Mouse (Mus musculus): ENCODE results near the gene Rbm15. TPM values are rescaled to one million over a fixed set of nuclear protein-coding genes. Genes with fewer than 3 reads are reported as not detected.

Gene Rbm15
- polyA plus RNA-seq (2012; rRNA removed): 5.2 and 8.3 TPM in 2 replicates

DNA sequence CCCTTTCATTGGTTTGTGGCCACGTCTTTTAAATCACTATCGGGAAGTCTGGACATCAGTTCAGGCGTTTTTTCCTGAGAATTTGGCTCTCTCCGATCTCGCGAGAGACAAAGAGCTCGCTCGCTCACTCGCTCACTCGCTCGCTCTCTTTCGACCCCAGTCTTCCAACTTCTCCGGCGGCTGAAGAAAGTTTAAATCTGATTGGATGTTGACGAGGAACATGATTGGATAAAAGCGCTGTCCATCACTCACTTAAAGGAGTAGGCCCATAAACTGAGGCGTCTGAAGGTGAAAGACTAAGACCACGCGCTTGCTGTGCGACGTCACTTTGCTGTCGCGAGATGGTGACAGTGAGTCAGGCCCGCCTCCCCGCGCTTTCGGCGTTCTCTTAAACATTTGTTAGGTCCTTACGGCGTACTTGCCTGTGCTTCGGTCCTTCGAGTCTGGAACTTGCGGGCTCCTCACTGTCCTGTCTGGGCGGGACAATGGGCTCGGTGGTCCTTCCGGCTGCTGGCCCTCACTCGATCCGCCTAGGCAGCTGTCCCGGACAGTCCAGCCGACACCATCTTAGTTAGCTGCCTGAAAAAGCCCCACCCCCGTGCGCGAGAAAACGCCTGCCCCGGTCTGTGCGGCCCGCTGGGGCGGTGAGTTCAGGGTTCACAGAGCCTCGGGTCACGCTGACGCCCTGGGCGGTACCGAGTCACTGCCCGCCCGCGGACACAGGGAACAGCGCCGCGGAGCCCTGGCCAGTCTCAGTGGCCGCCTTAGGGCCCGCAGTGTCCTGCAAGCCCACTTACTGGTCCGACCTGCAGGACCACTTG lies at the start of gene Rbm15:
Rbm15 (minus strand) TSS at position 293 of the 821 bp plus-strand sequence.
- peak; percentile 27; the same call in 1 of the 2 replicates for TF ChIP-seq POLR2A (IDR thresholded peaks at IDR 0.05; ENCODE audit: borderline replicate concordance, extremely low read depth, insufficient read depth, insufficient read length, poor library complexity, severe bottlenecking)
- TF ChIP-seq CTCF (IDR thresholded peaks at IDR 0.05; ENCODE audit: borderline replicate concordance, extremely low read depth, insufficient read depth, insufficient read length): no peak
- peak; percentile 100 for DNase-seq (ENCODE audit: low read depth)

DNA sequence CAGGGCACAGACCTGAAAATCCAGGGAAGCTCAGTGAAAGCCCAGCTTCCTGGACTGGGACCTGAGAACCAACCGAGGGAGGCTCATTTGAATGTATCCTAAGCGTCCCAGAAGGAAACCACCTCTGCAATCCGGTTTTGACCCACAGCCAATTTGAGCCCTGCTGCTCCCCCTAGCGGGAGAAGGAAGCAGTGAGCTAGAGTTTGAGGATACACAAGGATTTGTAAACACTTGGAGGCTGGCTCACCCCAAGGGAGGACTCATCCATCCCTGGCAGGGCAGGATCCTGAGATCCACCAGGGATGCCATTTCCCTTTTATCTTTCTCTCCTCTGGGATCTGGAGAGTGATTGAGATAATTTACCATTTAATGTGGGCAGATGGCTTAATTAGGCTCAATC lies 45.9 kb upstream of the Rbm15 start:
- DNase-seq (ENCODE audit: low read depth): peak; percentile 65
- TF ChIP-seq POLR2A (IDR thresholded peaks at IDR 0.05; ENCODE audit: borderline replicate concordance, extremely low read depth, insufficient read depth, insufficient read length, poor library complexity, severe bottlenecking) (no peak), CTCF (IDR thresholded peaks at IDR 0.05; ENCODE audit: borderline replicate concordance, extremely low read depth, insufficient read depth, insufficient read length) (peak; percentile 72)

DNA sequence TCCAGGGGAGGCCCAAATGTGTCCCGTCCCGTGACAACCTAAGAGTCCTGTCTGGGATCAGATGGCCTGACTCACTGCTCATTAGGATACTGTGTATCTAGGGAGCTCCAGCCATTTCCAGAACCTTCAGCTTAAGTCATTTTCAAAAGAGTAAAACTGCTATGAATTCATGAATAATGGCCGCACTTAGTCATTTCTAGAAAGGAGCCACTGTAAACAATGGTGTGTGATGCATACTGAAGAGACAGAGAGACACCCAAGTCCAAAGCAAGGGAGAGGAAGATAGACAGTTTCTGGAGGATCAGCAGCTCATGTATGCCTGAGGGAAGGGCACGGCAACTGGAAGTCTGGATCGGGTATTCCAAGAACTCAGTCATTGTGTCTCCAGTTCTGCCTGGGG lies 45.2 kb upstream of the Rbm15 start:
- no peak for DNase-seq (ENCODE audit: low read depth)
- TF ChIP-seq POLR2A (IDR thresholded peaks at IDR 0.05; ENCODE audit: borderline replicate concordance, extremely low read depth, insufficient read depth, insufficient read length, poor library complexity, severe bottlenecking) (no peak), CTCF (IDR thresholded peaks at IDR 0.05; ENCODE audit: borderline replicate concordance, extremely low read depth, insufficient read depth, insufficient read length) (no peak)

DNA sequence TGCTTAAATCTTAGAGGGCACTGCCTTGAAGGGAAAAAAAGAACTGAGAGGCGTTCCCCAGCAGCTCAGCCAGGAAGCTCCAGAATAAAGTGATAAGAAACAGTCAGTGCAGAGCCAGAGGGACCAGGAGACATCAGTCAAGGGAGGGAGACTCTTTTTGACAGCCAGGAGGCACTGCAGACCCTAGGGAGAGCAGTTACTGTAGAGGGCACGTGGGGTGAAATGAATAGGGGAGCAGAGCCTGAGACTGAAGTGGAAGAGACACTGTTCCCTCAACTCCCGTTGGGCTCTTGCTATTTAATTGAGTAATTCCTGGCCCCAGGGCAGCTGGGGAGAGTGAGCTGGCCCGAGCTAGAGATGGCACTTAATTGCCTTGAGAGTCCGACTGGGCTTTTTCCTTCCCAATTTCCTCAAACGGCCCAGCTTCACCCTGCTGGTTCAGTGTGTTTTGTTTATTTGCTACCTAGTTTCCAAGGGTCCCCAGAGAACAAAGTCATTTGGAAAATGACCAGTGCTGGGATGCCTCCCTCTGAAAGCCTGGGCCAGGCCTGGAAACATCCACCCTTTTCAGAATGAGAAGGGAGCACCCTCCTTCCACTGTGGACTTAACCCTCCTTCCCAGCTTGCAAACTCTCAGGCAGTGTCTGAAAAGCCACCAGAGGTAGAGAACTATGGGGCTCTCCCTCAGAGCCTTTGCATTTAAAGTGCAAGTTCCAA lies 41.6 kb upstream of the Rbm15 start:
- peak; percentile 30; the same call in 1 of the 2 replicates for TF ChIP-seq CTCF (IDR thresholded peaks at IDR 0.05; ENCODE audit: borderline replicate concordance, extremely low read depth, insufficient read depth, insufficient read length)
- TF ChIP-seq POLR2A (IDR thresholded peaks at IDR 0.05; ENCODE audit: borderline replicate concordance, extremely low read depth, insufficient read depth, insufficient read length, poor library complexity, severe bottlenecking): no peak
- DNase-seq (ENCODE audit: low read depth): peak; percentile 33

DNA sequence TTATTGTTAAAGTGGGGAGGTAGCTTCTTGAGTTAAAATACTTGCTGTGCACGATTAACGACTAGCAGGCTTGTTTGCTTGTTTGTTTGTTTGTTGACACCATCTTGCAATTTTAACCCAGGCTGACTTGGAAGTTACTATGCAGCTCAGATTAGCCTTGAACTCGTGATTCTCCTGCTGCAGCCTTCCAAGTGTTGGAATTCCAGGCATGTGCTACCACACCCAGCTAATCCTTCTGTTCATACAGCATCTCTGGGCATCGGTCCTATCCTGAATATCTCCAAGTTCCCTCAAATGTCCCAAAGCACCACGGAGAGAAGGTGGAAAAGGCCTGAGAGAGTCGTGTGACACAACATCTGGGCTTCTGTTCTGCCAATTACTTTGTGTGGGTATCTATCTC lies 35.7 kb upstream of the Rbm15 start:
- TF ChIP-seq POLR2A (IDR thresholded peaks at IDR 0.05; ENCODE audit: borderline replicate concordance, extremely low read depth, insufficient read depth, insufficient read length, poor library complexity, severe bottlenecking) (no peak), CTCF (IDR thresholded peaks at IDR 0.05; ENCODE audit: borderline replicate concordance, extremely low read depth, insufficient read depth, insufficient read length) (no peak)
- no peak for DNase-seq (ENCODE audit: low read depth)

DNA sequence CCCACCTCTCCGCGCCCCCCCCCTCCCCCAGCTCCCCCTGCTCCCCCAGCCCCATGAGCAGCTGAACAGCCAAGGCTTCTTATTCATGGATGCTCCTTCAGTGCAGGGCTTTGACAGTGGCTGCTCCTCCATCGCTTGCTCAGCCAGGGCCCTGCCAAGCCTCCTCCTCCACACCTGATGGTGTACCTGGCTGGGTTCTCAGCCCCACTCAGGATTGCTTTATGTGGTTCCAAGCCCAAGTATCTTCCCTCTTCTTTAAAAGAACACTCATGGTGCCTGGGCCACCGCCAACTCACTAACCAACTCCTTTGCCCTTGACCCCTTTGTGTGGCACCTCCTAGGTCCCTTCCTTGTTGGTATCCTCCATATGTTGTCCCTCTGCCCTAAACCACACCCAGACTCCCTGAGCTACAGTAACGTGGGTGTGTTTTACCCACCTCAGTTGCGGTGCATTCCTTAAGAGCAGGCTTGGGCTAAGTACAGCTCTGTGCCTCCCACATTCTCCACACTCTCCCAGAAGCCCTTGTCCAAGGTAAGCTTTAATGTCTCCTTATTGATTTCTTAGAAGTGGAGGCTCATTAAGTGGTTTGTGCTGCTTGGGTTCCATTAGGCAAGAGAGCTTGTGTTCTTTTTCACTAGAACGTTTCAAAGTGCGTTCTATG lies 34.6 kb upstream of the Rbm15 start:
- no peak for DNase-seq (ENCODE audit: low read depth)
- no peak for TF ChIP-seq POLR2A (IDR thresholded peaks at IDR 0.05; ENCODE audit: borderline replicate concordance, extremely low read depth, insufficient read depth, insufficient read length, poor library complexity, severe bottlenecking)
- TF ChIP-seq CTCF (IDR thresholded peaks at IDR 0.05; ENCODE audit: borderline replicate concordance, extremely low read depth, insufficient read depth, insufficient read length): no peak

DNA sequence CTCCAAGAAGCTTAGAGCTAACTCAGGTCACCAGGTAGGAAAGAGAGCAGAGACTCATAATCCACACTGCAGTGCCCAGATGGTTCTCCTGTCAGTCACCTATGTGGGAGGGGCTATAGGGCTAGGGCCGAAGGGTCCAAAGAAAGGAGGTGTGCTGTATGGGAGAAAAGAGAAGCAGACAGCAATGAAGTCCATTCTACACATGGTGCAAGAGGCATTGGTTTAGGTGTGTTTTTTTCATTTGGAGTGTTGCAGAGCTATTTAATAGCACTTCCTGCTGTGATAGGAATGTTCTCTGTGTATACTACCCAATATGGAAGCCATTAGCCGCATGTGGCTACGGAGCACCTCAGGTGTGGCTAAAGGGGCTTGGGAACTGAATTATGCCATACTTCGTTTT lies 31.9 kb upstream of the Rbm15 start:
- TF ChIP-seq CTCF (IDR thresholded peaks at IDR 0.05; ENCODE audit: borderline replicate concordance, extremely low read depth, insufficient read depth, insufficient read length): no peak
- no peak for TF ChIP-seq POLR2A (IDR thresholded peaks at IDR 0.05; ENCODE audit: borderline replicate concordance, extremely low read depth, insufficient read depth, insufficient read length, poor library complexity, severe bottlenecking)
- DNase-seq (ENCODE audit: low read depth): no peak

DNA sequence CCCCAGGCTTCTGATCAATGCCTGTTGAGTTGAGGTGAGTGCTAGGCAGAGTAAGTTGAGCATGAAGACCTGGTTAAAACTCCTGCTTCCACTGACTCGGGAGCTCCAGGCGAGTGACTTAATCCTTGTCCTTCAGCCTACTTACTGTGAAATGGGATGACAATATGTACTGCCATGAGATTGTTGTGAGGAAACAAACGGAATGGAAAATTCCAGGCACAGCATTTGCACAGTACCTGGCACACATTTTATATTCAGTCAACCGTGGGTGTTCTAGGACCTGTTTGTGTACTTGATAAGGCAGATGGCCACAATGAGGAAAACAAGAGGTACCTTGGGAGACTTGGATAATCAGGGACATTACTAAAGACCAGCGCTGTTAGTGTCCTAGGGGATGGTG lies 29.9 kb upstream of the Rbm15 start:
- no peak for DNase-seq (ENCODE audit: low read depth)
- TF ChIP-seq POLR2A (IDR thresholded peaks at IDR 0.05; ENCODE audit: borderline replicate concordance, extremely low read depth, insufficient read depth, insufficient read length, poor library complexity, severe bottlenecking) (no peak), CTCF (IDR thresholded peaks at IDR 0.05; ENCODE audit: borderline replicate concordance, extremely low read depth, insufficient read depth, insufficient read length) (no peak)

DNA sequence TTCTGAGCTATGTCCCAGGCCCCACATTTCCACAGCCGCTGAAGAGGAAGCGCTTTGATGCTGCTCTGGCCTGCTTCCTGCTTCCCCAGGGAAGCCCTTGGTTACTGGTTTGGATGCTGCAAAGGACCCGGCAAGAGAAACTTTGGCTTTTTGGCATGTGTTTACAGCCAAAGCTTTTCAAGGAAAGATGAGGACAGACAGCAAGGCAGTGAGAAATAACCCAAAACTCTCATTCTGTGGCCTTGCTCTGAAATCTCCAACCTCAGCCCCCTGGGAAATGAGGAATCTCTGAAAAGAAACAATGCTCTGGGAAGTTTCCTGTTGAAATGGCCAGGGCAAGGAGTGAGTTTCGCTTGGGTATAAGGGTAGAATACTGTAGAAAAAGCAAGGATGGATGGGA lies 26.9 kb upstream of the Rbm15 start:
- DNase-seq (ENCODE audit: low read depth): no peak
- TF ChIP-seq POLR2A (IDR thresholded peaks at IDR 0.05; ENCODE audit: borderline replicate concordance, extremely low read depth, insufficient read depth, insufficient read length, poor library complexity, severe bottlenecking) (no peak), CTCF (IDR thresholded peaks at IDR 0.05; ENCODE audit: borderline replicate concordance, extremely low read depth, insufficient read depth, insufficient read length) (no peak)

DNA sequence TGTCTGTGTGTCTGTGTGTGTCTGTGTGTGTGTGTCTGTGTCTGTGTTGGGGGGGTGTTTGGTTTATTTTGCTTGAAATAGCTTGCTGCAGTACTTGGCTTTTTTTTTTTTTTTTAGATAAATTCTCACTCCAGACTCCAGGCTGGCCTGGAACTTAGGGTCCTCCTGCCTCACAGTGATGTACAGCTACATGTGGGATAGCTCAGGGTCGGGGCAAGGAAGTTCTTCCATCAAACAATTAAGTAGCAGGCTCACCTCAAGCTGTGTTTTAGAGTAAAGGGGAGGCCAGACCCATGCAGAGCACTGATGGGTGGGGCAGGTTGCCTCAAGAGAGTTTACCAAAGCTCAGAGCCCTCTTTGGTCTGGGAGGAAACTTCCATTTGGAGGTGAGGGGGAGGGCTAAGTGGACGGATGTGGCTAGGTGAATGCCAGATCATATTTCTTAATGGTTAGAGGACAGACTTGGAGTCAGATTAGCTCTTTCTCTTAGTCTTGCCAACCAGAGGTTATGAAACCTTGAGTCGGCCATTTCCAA lies 24.3 kb upstream of the Rbm15 start:
- TF ChIP-seq POLR2A (IDR thresholded peaks at IDR 0.05; ENCODE audit: borderline replicate concordance, extremely low read depth, insufficient read depth, insufficient read length, poor library complexity, severe bottlenecking): no peak
- TF ChIP-seq CTCF (IDR thresholded peaks at IDR 0.05; ENCODE audit: borderline replicate concordance, extremely low read depth, insufficient read depth, insufficient read length): no peak

DNA sequence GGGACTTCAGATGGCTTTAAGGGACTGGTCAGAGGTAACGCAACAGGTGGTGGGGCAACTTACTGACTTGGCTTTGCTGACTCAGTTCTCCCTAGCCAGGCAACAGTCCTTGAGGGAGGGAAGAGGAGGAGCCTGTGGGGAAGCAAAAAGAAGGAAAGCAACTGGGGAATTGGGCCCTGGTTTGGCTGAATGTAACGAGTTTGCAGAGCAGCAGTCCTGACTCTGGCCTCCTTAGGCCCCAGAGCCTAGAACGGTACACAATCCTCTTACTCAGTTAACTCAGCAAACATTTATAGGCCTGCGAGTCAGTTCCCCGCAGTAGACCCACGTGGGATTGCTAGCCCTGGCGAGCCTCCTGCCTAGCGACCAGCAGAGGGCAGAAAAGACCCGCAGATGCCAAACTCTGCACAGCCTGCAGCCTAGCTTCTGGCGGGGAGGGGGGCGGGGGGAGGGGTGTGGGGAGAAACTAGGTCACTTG lies 23.5 kb upstream of the Rbm15 start:
- peak; percentile 81 for DNase-seq (ENCODE audit: low read depth)
- TF ChIP-seq POLR2A (IDR thresholded peaks at IDR 0.05; ENCODE audit: borderline replicate concordance, extremely low read depth, insufficient read depth, insufficient read length, poor library complexity, severe bottlenecking): no peak
- peak; percentile 87 for TF ChIP-seq CTCF (IDR thresholded peaks at IDR 0.05; ENCODE audit: borderline replicate concordance, extremely low read depth, insufficient read depth, insufficient read length)

More for the DNA sequence above, 24.3 kb upstream of the Rbm15 start:
- DNase-seq (ENCODE audit: low read depth): no peak
